Mouse (Mus musculus) spleen, adult 12 weeks (tissue): Measurements from ENCODE around the gene Zic2.
"Not testable (repeated sequence)": the region's sequence is repeated elsewhere in the genome, so short reads cannot be mapped to it uniquely, and the experiment has no call there.

Experiments used
- DNase-seq: peaks from one replicate; pipeline ENCODE4 v3.0.0; 2022; ENCODE audit warnings: low spot score

Gene Zic2

GRCm38 (mm10) chr14:122474891-122475556 lies at the start of gene Zic2:
Gene Zic2, plus strand, starts transcription at chr14:122475435.
- no peak for DNase-seq

GRCm38 (mm10) chr14:122426529-122427203 lies 48.6 kb upstream of the Zic2 start:
- no peak for DNase-seq

- no peak for DNase-seq
Measured at GRCm38 (mm10) chr14:122427204-122427560, 48.1 kb upstream of the Zic2 start.

DNA sequence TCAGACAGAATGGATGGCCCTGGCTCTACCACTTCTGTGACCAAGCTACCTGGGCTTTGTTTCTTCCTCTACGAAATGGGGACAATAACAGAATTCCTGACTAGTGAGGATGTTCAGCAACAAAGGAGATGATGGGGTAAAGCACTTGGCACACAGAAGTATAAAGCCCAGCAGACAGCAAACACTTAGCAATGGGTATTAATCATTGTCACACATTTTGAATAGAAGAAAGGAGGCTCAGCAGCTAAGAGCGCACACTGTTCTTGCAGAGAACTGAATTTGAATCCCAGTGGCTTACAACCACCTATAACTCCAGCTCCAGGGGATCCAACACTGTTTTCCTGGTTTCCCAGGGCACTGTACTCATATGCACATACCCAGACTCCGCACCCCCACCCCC lies 47.6 kb upstream of the Zic2 start:
- no peak for DNase-seq

DNA sequence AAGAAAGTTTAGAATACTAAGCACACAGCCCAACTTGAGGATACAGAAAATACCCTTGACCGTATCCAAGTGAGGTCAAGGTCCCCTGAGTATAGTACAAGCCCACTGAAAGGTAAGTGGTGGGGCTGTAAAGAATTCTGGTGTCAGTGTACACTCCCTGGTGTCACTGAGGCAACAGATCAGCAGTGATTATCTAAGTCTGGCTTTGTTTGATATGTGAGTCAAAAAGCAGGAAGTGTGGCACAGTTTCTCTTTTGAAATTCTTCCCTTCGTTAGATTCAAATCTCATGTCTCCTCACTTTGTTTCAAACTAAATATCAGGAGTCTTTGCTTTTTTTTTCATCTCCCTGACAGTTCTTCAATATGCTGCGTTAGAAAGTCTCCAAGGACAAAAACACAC lies 42.7 kb upstream of the Zic2 start:
- no peak for DNase-seq

DNA sequence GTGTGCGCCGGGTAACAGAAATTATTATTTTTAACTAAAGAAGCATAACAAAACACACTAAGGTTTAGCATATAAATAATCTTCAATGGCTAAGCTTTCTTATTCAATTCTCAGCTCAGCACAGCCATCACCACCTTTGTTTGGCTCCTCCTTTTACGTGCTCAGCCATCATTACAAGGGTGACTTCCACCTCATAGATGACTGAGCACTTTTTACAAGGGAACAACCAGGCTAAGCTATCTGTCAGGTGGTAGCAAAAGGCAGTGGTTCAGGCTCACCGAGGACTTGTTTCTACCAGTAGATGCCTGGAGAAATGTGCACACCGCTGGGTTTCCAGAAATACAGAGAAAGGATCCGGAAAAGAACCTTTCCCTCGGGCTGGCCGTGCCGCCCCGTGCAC lies 41.2 kb upstream of the Zic2 start:
- no peak for DNase-seq

DNA sequence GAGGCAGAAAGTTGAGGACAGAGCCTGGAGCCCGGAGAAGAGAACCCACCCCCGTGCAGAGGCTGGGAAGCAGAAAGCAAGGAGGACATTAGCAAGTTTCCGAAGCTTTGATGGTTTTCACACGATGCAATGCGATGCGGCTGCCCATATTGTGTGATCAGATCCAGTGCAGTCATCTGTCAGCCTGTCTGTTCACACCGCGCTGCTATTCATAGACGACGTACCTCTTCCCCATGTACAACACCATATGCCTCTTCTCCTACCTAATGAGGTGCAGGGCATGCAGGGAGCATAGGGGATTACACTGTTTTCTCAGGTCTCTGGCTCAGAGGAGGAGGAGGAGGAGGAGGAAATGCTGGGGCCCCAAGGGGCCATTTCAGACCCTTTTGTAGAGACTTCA lies 38.4 kb upstream of the Zic2 start:
- no peak for DNase-seq

DNA sequence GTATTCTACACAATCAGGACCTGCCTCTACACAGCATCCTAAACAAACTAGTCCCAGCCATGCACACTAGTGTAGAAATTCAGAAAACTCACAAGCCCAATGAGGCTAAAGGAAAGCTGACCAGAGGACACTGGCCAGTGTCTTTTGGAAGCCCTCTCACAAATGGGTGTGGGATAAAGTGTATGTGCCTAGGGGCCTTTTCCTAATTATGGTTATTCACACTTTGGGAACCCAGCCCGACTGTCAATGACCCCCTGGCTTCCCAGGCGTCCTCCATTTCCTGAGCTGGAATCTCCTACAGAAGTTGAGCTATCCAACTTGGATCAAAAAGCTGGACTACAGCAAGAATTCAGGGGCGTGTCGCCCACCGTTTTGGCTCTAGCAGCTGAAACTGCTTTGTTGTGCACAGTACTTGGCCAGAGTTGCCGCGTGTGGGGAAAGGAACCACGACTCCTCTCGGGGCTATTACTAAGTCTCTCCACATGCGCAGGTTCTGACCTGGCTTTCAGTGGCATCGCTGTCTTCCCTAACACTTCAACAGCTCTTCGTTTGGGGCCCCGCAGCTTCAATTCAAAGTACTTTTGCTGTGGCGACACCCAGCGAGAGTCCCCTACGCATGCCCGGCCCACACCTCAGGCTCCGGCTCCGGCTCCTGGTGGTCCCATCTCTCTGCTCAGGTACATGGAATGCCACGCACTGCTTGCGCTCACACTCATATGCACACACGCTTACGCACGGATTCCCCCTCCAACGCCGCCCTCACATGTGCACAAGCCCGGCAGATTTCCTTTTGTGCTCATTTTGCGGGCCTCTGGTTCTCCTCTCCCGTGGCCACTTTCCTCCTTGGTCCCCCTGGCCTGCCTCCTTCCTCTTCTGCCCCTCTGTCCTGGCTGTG lies 25.4 kb upstream of the Zic2 start:
- no peak for DNase-seq

DNA sequence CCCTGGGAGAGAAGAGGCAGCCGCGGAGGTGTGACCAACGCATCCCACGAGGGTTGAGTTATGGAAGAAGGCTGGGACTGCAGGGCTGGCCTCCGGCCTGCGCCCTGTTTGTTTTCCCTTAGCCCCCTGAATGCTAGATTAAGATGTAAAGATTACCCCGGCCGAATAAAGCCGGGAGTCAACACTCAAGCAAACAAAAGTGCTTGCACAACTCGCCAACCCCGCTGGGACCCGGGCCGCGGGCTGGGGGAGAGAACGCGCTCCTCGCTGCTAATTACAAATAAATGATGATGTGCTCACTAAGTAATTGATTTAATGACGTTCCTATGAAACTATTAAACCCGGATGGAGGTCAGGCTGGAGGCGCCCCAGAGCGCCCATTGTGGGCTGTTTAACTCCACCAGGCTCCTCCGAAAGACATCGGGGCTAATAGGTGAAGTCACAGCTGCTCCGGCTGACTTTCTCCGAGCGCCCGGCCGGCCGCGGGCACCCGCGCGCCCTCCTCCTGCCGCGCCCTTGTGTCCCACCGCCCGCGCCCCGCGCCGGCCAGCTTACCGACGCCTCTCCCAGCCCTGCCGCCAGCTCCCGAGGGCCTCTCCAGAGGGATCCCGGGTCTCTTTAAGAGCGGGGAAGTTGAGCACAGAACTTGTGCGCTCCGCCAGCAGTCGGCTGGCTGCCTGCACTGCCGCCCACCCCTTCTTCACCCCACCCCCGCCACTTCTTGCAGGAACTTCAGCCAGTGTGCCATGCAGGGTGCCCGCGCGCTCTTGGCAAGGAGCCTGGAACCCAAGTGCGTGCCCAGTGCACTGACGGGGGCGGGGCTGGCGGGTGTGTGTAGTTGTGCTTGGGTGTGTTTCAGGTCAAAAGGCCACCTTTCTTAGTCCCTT lies 24.5 kb upstream of the Zic2 start, which contains the start of gene Gm5089:
Gene Gm5089 (minus strand): TSS at position 620 of the 887 bp plus-strand sequence.
- no peak for DNase-seq

DNA sequence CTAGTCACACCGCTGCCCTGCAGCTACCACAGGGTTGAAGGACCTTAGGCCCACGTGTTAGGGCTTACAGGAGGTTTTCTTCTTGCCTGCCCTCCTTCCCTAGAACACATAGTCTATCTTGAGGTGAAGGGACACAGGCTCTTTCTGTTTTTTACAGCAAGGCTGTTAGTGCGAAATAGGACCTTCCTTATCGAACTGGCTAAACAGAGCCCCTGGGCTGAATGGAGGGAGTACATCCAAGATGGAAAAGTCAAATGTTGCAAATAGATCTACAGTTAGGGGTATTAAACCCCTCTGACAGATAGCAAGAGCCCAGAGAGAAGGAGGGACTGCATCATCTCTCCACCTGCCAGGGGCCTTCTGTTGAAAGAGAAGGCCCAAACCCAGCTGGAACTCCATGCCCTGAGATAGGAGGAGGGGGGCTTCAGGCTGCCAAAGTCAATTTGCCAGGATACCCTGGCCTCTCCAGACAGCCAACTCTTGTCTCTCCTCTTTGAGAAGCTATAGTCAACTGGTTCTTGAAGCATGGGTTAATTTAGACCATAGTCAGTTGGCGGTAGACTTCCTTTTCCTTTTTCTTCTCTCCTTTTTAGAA lies 23.6 kb upstream of the Zic2 start:
- DNase-seq = no peak

GRCm38 (mm10) chr14:122452701-122453387 lies 22.4 kb upstream of the Zic2 start:
- no peak for DNase-seq

DNA sequence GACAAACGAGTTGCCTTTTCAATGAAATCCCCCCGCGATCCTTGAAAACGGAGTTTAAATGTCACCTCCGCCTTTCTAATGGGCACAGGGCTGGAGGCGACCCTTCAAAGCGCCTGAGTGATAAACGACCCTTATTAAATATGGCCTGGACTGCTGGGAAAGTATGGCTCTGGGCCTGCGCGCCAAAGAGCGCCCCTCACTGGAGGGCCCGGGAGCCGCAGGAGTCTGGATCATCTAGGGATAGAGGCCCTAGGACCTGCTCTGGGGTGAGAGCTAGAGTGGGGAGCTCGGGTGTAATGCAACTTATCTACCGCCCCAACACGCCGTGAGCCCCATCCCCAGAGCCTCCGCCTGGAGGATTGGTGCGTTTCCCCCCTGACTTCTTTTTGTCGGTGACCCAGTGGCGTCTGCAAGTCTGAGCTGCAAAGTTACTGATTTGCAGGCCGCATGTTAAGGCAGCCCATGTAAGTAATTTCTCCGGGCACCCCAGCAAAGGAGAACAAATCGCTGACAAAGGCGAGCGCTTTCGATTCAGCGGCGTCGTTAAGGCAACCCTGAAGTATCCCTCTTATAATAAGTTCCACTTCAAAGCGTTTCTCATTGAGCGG lies 21.7 kb upstream of the Zic2 start:
- no peak for DNase-seq

DNA sequence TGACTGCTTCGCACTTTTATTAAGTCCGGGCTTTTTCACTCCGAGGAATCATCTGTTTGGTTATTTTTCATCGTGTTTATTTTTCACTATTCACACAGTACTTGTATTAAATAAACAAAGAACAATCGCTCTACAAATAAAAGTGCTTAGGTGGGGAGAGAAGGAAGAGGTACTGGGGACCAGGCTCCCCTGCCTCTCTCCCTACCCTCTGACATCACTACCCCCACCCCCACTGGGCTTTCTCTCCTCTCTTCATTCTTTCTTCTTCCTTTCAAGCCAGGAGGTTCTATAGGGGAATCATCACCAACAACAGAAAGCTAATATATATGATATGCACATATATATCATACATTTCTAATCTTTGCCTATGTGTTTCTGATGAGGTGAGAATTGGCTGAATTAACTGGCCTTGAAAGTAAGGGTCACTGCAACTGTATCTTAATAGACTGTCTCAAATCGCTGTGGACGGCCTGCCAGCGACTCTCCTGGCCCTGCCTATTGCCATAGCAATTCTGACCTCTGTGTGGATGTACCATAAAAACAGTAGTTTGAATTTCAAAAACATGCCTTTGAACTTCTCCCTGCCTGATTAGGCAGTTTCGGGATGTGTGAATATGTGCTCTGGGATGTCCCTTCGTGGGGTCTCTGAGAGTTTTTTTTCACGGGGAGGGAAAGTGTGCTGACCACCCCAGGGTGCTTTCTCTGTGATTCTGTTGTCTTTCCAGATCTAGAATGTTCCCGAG lies 21.1 kb upstream of the Zic2 start:
- DNase-seq = no peak

DNA sequence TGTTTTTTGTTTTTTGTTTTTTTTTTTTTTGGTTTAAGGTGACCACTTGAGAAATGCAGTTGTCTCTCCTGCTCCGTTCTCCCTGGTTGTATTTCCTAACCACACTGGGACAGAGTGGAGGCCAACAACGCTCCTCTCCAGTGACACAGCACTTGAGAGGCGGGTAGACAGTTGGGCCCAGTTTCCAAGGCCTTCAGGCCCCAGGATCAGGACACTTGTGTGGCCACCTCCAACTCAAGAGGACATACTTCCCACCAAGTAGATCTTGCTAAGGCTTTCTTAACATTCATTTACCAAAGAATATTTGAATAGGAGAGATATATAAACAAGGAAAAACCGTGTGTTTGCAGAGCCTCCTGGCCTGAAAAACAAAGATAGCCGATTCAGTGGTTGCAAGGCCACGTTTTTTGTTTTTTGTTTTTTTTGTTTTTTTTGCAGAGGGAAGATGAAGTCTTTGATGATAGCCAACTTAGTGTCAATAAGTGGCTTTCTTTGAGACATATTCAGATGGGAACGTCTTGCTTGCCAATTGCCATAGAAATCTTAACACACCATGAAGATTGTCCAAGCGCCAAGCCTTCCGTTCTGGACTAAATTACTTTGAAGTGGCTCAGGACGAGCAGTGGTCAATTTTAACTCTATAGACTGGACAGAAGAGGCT lies 20.2 kb upstream of the Zic2 start:
- no peak for DNase-seq

DNA sequence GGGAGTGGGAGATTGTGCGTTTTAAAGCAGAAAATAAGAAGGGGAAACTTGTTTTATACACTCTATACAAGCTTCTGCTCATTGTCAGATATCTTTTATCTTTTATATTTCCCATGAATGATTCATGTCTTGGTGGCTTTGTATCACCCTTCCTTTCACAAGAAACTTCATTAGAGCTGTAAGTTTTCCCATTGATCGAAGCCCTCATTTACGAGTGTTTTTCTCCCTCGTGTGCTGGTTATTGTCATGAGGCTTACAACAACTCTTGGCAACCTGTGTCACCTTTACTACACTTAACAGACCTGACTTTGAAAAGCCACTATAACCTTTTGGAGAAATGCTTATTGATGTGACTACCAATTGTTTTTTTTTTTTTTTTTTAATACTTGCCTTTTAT lies 19.7 kb upstream of the Zic2 start:
- DNase-seq = no peak

DNA sequence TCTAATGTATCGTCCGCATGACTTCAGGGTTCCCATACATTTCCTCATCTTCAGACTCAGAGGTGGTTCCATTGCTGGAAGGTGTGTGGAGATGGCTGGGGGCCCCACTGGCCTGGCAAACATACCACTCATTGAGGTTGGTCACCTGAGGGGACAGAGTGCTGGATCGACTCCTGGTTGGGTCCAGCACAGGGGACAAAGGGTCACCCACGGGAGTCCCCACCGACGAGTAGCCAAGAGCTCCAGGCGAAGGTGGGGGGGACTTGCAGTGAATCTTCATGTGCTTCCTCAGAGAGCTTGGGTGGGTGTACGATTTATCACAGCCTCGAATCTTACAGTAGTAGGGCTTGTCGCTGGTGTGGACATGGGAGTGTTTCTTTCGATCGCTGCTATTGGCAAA lies 15.9 kb upstream of the Zic2 start:
- not testable (repeated sequence) for DNase-seq

DNA sequence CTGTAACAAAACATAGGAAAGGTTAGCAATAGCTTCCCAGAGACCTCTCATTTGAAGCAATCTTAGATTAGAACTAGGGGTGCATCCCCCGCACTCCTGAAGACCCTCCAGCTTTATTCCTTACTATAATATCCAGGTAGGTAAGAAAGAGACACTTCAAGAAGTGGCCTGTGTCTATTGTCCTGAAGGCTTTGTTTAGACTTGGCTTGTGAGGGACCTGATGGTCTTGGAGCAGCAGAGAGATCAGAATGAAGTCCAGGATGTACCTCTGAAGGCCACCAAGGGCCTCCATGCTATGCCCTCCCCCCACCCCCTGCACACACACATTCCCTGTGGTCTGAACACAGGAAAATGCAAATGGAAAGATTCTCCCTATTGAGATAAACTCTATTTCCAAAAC lies 15.5 kb upstream of the Zic2 start:
- DNase-seq = no peak

- no peak for DNase-seq
Measured at GRCm38 (mm10) chr14:122460226-122460625, 15.0 kb upstream of the Zic2 start.

- no peak for DNase-seq
Measured at GRCm38 (mm10) chr14:122461500-122461899, 13.7 kb upstream of the Zic2 start.
